Comparison of ENCODE assay signal across 22 mouse cellular contexts in genomic region chr1:51149488-51149887, GRCm38 (mm10).
DNase-seq lines count a peak whose midpoint lies in the region; ATAC-seq lines count a peak whose summit lies in the region.
"Had no signal": no experiment of that assay in that cellular context is flagged by ENCODE, and none has a peak within 500 bp of the region (broad histone marks: within the 10 kb centered on the region; RNA-seq: fewer than 3 reads in every experiment).

No protein-coding gene starts in this region.

- no peaks in the 10 kb centered on the region for H3K27me3 ChIP-seq in heart, embryonic 13.5 days (replicated peaks)
- H3K27me3 ChIP-seq in heart, embryonic 16.5 days (ENCODE audit: control insufficient read depth, insufficient read depth, low read length), result no peaks in the 10 kb centered on the region
- H3K27me3 ChIP-seq: midbrain, embryonic 13.5 days; neural tube, embryonic 12.5 days had no signal

- peak; percentile 17 for DNase-seq in adrenal gland, postnatal 14 days
- no peak for DNase-seq in adrenal gland, adult 18-20 months (ENCODE audit: low spot score in 2 of 2)
- DNase-seq in heart, postnatal 36 days, result no peak
- peak; percentile 53 for DNase-seq in lung, postnatal 36 days
- DNase-seq in MN1 (ENCODE audit: low spot score), result no peak
- no peak for DNase-seq in thymus, postnatal 25 days
- DNase-seq: cerebellum, adult 9-10 months; forebrain, postnatal 0 days; gastrocnemius, postnatal 36 days; kidney, adult 9 months; kidney, postnatal 36 days; left cerebral cortex, postnatal 4 days; liver; right cerebral cortex, postnatal 4 days had no signal

- no peak overlapping the region for H3K9ac ChIP-seq in heart, embryonic 13.5 days
- no peak overlapping the region for H3K9ac ChIP-seq in heart, embryonic 16.5 days (ENCODE audit: low read length)
- H3K9ac ChIP-seq: forebrain, postnatal 0 days; midbrain, embryonic 13.5 days; neural tube, embryonic 12.5 days had no signal

- no peak overlapping the region for H3K4me3 ChIP-seq in heart, embryonic 13.5 days
- H3K4me3 ChIP-seq in heart, embryonic 16.5 days (ENCODE audit: low read length), result no peak overlapping the region
- H3K4me3 ChIP-seq: forebrain, embryonic 10.5 days; hindbrain, embryonic 10.5 days; midbrain, embryonic 13.5 days; neural tube, embryonic 12.5 days had no signal

- ATAC-seq in heart, embryonic 13.5 days (ENCODE audit: extremely low read depth, insufficient number of reproducible peaks, low FRiP score, low TSS enrichment), result no peak
- peak; percentile 74 for ATAC-seq in heart, embryonic 16.5 days (replicated peaks; ENCODE audit: extremely low read depth, insufficient read depth, low FRiP score)
- ATAC-seq: CD4-positive, CD25-positive, alpha-beta regulatory T cell, adult 4 months; forebrain, postnatal 0 days; midbrain, embryonic 13.5 days had no signal

- H3K36me3 ChIP-seq in heart, embryonic 13.5 days, result no peaks in the 10 kb centered on the region
- H3K36me3 ChIP-seq in heart, embryonic 16.5 days (ENCODE audit: control insufficient read depth, insufficient read depth), result no peaks in the 10 kb centered on the region
- H3K36me3 ChIP-seq: forebrain, embryonic 10.5 days; hindbrain, embryonic 10.5 days; midbrain, embryonic 13.5 days; neural tube, embryonic 12.5 days had no signal

- 17% methylated on average over 4 of the region's 4 CpGs for WGBS in heart, embryonic 13.5 days
- 23% methylated on average over 4 of the region's 4 CpGs for WGBS in heart, embryonic 16.5 days

- peak overlapping the region; percentile 76 for H3K27ac ChIP-seq in heart, embryonic 13.5 days (replicated peaks)
- H3K27ac ChIP-seq in heart, embryonic 16.5 days (ENCODE audit: low read length), result peak overlapping the region; percentile 67
- H3K27ac ChIP-seq: forebrain, embryonic 10.5 days; hindbrain, embryonic 10.5 days; neural tube, embryonic 12.5 days; stomach, postnatal 0 days had no signal

- peaks cover 45% of the 10 kb centered on the region for H3K4me1 ChIP-seq in heart, embryonic 13.5 days
- H3K4me1 ChIP-seq in heart, embryonic 16.5 days (ENCODE audit: control insufficient read depth, insufficient read depth, low read length), result peaks cover 21% of the 10 kb centered on the region

- no peaks in the 10 kb centered on the region for H3K9me3 ChIP-seq in heart, embryonic 13.5 days
- H3K9me3 ChIP-seq in heart, embryonic 16.5 days (replicated peaks; ENCODE audit: control insufficient read depth, low read length), result no peaks in the 10 kb centered on the region
- H3K9me3 ChIP-seq: forebrain, embryonic 10.5 days; hindbrain, embryonic 10.5 days; midbrain, embryonic 13.5 days; neural tube, embryonic 12.5 days had no signal

- H3K4me2 ChIP-seq in heart, embryonic 13.5 days, result no peak overlapping the region
- H3K4me2 ChIP-seq in heart, embryonic 16.5 days (ENCODE audit: low read depth, low read length), result no peak overlapping the region
- H3K4me2 ChIP-seq: midbrain, embryonic 13.5 days; neural tube, embryonic 12.5 days had no signal

- intact Hi-C loops in heart, postnatal 36 days (cut with DNase I), result loop anchor here (2.0 to 5.0 kb wide), 2 partner anchors 183 to 187 kb away; no protein-coding TSS in a partner anchor

Comparison
In these comparisons a context has a peak if more than half of its experiments do, and no peak if none do; other contexts are left out.
1. DNase-seq: peak in adrenal gland, postnatal 14 days (single experiment) and lung, postnatal 36 days (single experiment); none in adrenal gland, adult 18-20 months (0 of 2), heart, postnatal 36 days (0 of 2), MN1 (single experiment) and thymus, postnatal 25 days (single experiment).